Mouse (Mus musculus) heart, postnatal 4 days (tissue): ENCODE data around the gene Tssk4. TPM values are rescaled to one million over a fixed set of nuclear protein-coding genes. Genes with fewer than 3 reads are reported as not detected.

ENCODE experiments used
- DNase-seq: peaks from one replicate; pipeline ENCODE4 v3.0.0; 2021
- total RNA-seq, 2 experiments: library from RNA; stranded (reverse); gene quantifications; 2 replicates each; pipeline ENCODE4 v1.2.3; 2021

Tssk4 gene
- total RNA-seq, result 1 to 10 TPM; 1.1 to 1.2 TPM

DNA sequence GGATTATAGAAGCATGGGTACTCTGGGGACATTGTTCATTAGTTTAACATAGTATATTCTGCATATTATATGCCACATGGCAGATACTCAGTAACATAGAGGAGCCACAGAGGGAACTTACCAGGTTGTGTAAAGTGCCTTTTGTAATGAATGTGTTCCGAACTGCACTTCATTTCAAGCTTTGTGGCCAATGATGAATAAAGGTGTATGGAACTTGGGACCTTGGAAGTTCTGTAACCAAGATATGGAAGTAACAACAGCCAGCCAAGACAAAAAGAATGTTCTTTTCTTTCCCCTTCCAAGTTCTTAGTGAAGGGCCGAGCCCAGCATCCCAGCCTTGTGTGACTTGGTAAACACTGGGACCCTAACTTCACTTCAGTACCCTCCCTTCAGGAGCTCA is at the start of gene Tssk4:
TSS of gene Tssk4 (plus strand) at position 301 of the 400 bp plus-strand sequence.
- no peak for DNase-seq

DNA sequence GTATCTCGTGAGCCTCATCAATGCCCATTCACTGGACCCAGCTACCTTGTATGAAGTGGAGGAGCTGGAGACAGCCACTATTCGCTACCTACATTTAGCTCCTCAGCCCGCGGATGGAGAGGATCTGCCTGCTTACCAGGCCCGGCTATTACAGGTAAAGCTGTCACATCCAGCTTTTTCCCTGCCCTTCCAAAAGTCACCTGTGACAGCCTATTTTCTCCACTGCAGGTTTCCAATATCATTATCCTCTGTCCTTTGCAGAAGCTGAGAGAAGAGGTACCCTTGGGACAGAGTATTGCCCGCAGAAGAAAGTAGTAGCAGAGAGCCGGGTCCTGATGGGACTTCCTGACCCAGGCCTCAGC is 46.7 kb upstream of the Tssk4 start, which contains the start of gene Irf9:
TSS of gene Irf9 (plus strand) at position 301 of the 362 bp plus-strand sequence.
- no peak for DNase-seq

DNA sequence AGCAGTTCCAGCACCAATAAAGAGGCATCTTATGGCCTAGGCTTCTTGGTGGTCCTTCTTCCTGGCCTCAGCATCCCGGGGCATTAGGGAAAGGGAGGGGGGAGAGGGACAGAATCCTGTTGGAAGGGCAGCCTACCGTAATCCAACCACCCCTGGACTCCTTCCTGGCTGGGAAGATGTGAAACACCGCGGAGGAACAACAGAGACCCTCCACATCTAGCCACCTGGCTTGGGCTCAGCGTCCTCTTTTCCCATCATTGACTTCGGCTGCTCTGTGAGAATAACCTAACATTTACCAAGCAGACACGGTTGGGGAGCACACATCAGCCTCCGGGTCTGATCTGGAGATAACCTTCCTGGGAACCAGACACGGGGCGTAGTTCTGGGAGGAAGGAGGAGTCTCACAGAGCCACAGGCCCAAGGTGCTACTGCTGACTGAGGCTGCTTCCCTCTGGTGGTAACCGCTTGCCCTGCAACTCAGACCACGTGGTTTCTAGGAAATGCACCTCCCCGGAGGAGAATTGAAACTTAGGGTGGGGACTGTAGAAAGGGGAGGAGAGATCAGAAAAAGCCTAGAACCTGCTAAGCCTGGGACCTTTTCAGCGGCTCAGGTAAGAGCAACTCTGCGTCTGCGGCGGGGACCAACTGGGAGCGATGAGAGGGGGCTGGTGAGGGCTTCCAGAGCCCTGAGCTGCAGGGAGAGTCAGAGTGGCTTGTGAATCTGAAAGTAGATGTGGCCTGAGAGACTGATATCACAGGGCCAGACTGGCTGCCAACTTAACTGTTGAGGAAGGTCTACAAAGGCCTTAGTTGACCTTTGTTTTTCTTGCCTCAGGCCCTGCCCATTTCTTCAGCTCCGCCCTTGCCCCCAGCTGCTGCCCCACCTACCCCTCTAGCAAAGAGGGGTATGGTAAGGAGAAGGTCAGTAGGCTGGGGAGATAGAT is 46.1 kb upstream of the Tssk4 start:
- DNase-seq, result peak; percentile 93

DNA sequence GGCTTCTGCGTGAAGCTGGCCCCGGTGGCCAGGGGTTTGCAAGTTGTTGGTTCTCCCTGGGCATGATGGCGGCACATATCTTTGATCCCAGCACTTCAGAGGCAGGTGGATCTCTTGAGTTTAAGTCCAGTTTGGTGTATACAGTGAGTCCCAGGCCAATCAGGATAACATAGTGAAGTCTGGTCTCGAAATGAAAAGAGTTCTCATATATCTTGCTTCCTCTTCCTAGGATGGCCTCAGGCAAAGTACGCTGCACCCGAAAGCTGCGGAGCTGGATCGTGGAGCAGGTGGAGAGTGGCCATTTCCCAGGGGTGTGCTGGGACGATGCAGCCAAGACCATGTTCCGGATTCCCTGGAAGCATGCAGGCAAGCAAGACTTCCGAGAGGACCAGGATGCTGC is 45.2 kb upstream of the Tssk4 start:
- DNase-seq, result no peak

DNA sequence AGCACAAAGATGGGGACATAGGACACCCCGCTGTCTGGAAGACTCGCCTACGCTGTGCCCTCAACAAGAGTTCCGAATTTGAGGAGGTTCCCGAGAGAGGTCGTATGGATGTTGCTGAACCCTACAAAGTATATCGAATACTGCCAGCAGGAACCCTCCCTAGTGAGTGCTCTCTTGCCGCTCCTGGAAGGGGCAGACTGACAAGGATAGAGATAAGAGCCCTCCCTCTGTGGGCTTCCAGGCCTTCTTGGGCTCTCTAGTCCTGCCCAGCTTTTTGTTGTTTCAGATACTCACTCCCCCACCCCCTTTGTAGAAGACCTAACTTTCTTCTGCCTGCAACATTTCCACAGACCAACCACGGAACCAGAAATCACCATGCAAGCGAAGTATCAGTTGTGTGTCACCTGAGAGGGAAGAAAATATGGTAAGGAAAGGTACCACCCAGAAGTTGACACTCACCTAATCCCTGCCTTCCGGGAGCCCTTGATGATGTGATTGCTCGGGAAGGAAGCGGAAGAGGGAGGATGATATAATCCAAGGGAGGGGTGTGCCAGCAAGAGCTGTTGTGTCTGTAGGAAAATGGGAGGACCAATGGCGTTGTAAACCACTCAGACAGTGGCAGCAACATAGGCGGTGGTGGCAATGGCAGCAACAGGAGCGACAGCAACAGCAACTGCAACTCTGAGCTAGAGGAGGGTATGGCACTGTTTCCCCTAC is 44.1 kb upstream of the Tssk4 start:
- DNase-seq, result no peak

DNA sequence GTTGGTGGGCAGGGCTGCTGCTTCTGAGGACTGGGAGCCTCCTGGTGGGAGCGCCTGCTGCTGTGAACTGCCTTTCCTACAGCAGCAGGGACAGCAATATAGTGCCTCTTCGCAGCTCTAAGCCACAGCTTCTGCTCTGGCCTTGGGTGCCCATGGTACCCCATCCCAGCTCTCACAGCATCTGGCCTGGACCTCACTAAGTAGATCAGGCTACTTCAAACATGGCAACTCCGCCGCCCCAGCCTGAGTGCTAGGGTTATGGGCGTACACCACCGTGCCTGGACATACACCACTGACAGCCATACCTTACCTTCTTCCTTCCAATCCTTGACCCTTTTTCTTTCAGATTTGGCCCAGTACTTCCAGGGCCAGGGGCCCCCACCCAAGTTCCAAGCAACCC is 41.6 kb upstream of the Tssk4 start:
- DNase-seq, result no peak

DNA sequence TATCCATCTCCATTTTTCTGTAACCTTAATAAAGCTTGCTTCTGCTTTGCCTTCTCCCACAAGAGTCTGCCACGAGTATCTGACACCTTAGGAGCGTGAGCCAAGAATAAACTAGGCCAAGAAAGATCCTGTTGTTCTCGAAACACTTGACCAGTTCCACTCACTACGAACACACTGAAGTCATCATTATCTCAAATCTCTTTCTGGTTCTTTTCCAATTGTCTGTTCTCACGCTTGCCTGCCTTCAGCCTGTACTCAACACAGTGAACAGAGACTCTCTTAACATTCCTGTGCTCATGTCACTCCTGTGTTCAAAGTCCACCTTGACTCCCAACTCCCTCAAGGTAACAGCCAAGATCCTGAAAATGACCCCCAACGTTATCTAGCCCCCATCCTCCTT is 36.6 kb upstream of the Tssk4 start:
- no peak for DNase-seq

DNA sequence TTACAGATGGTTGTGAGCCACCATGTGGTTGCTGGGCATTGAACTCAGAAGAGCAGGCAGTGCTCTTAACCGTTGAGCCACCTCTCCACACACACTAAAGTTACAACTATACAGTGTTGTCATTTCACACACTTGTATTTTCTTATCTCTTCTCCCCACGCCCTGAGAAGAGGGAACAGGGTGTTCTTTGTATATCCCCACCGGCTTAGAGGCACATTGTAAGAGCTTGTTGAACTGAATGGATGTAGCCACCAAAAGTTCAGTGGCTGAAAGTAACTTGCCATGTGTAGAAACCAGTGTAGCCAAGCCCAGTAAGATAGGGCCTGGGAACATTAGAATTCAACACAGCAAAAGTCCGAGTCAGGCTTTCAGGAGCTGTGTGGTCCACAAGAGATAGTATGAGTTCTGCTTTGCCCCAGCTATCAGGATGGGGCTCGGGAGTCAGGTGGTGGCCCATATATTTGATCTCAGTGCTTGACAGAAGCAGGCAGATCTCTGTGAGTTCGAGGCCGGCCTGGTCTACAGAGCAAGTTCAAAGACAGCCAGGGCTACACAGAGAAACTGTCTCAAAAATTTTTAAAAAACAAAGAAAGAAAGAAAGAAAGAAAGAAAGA is 35.3 kb upstream of the Tssk4 start:
- no peak for DNase-seq

DNA sequence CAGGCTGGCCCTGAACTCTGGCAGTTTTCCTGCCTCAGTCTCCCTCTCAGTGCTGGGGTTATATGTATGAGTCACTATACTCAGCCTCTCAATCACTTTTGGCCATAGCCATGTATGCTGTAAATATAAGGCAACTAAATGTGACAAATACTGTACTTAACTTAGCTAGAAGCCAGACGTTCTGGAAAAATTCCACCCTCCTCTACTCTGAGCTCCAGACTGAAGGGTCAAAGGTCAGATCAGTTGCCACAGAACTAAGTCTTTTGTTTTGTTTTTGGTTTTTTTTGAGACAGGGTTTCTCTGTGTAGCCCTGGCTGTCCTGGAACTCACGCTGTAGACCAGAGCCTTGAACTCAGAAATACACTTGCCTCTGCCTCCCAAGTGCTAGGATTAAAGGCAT is 34.1 kb upstream of the Tssk4 start:
- no peak for DNase-seq

DNA sequence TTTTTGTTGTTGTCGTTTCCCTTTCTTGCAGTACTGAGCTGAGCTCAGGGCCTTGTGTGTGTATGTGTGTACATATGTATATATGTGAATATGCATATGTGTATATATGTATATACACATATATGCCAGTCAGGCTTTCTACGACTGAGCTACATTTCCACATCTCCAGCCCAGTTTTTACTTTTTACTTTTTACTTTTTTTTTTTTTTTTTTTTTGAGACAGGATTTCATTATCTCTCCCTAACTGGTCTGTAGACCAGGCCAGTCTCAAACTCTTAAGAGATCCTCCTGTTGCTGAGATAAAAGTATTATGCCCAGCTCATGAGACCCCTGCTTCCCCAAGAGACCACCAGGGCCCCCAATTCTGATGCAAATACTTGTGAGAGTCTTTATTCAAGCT is 33.1 kb upstream of the Tssk4 start:
- no peak for DNase-seq

DNA sequence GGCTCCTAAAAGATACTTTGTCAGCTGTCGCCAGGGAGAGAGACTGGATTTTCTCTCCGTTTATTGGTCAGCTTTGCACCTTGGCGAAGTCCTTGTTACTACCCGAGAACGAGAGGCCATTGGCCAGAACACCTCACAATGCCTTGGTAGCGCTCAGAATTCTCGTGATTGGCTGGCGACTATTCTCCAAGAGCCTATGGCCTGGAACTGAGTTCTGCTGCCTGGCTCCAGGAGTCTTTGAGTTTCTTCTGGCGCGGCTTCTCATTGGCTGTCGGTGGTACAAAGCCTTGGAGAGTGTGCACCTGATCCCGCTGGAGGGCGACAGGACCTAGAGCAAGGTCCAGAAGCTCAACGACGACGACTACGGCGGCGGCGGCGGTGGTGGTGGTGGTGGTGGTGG is 32.2 kb upstream of the Tssk4 start, which contains the start of gene Rec8:
TSS of gene Rec8 (plus strand) at position 216 of the 400 bp plus-strand sequence.
- peak; percentile 43 for DNase-seq

DNA sequence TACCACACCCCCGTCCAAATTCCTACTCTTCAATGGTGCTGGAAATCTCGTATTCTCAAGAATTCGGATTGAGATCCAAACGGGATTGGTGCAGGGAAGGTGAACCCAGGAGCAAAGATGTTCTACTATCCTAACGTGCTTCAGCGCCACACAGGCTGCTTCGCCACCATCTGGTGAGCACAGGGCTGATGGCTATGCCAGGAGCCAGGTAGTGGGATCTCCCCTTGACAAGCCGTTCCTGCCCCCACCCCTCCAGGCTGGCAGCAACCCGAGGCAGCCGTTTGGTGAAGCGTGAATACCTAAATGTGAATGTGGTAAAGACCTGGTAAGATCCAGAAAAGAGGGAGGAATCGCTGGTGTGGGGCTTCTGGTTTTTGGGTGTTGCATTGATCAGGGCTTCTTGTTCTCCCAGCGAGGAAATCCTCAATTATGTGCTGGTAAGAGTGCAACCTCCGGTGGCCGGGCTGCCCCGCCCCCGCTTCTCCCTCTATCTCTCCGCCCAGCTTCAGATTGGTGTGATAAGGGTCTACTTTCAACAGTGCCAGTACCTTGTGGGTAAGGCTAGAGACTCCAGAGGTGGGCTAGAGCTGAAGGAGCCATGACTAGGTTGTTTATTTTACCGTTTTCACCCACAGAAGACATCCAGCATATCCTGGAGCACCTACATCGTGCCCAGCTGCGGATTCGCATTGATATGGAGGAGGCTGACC is 31.3 kb upstream of the Tssk4 start:
- DNase-seq, result no peak

DNA sequence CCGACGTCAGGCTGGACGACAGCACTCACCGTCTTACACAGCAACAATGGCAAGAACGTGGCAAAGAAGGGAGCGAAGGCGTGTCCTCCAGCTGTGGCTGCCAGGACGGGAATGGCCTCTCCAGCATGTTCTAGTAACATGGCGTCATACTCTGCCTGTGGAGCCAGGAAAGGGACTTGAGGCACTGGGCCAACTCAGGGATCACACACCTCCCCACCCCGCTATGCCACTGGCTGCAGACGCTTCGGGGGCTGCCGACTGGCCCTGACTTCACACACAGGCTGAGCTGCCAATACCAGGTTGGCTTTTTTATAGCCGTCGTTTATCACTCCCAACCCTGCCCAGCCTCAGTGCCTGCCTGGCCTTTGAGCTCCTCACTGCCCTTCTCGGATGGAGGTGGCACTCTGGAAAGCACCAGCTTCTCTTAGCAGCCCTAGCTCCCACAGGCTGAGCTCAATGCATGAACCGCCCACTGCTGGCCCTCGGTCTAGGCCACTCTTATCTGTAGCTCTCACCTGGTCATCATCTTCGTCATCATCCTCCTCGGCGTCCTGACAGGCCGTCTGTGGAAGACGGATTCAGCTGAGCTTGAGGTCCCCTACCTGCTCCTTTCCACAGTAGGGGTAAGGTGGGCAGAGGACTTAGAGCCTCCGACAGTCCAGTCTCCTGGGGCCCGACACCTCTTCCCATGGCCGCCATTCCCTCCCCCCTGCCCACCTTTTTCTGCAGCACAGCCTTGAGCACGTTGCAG is 21.7 kb upstream of the Tssk4 start:
- DNase-seq, result peak; percentile 20

DNA sequence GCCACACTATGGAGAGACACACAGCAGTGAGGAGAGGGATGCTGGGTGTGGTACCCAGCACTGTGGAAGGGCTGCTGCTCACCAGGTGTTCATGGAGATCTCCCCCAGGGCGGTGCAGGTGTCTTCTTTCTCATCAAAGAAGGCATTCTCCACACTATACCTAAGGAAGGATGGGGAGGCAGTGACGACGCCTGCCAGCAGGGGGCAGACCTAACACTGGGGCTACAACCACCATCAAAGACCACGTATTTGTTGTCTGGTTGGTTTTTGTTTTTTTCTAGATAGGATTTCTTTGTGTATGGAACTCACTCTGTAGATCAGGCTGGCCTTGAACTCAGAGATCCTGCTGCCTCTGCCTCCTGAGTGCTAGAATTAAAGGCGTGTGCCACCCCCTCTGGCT is 20.7 kb upstream of the Tssk4 start:
- peak; percentile 68 for DNase-seq

DNA sequence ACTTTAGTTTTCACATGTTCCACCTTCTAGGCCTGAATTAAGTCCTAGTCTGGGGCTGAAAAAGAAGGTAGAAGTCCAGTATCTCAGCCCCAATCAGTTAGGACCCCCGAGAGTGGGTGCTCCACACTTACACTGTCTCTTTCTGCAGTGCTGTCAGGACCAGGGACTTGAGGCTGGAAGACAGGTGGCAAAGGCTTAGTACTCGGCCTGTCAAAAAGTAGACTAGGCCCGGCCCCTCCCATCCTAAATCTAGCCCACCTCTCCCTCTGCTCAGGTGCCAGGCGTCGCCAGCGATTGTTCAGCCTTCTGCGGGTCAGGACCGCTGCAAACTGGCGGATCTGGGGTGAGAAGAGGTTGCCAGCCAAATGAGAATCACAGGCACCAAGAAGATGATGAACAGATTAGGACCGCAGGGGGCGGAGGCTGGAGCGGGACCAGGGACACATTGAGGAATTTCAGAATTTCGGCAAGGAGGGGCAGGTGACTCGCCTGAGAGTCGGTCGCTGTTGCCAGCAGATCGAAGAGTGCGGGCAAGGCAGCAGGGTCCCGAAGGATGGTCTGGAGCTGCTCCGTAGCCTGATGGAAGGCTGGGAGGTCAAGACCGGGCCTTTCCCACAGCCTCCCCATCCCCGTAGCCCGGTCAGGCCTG is 15.0 kb upstream of the Tssk4 start:
- no peak for DNase-seq

DNA sequence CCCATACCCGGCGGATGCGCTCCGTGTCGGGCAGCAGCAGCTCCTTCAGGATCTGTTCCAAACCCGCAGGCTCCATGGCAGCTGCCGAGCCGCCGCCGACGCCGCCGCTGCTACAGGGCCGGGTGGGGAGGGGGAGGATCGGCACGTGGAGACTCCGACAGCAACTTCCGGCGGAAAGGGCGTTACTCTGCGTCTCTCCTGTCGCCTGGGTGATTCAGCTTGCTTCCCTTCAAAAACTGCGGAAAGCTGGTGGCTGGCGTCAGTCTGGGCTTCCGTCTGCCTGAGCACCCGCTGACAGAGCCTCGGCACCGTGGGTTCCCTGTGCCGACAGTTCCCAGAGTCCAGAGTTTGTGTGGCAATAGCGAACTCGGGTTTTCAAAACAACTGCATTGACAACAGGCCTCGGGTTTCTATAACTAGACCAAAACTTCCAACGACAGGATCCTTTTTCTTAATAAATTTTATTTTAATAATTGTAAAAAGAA is 14.4 kb upstream of the Tssk4 start, which contains the start of gene Ipo4:
TSS of gene Ipo4 (minus strand) at position 435 of the 485 bp plus-strand sequence.
- DNase-seq, result peak; percentile 90

DNA sequence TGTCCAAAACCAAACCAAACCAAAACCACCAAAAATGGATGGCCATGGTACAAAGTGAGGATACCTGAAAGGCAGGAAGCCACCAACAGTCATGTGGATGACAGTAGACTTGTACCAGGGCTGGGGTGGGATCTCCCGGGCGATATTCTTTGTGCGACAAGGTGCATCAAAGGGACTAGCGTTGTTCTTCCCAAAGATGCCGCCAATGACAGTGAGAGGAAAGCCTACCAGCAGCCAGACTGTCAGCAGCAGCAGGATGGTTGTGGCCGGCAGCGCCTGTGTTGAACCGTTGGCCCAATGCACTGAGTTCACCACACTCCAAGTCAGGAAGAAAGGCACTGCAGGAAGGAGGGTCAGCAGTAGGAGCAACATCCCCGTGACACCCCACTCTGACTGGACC is 12.2 kb upstream of the Tssk4 start, which contains the start of gene Gm49378:
TSS of gene Gm49378 (minus strand) at position 101 of the 400 bp plus-strand sequence.
- DNase-seq, result no peak

DNA sequence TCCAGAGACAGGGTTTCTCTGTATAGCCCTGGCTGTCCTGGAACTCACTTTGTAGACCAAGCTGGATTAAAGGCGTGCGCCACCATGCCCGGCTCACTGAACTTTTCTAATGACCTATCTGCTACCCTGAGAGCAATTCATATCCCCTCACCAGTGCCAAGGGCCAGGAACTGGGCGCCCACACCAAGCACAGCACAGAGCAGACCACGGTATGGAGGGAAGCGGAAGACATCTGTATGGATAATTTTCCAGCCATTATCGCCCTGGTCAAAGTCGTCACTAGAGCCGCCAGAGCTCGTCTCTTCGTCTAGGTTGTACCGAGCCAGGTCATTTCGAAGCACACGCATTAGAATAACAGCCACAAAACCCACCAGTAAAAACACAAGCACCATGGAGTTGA is 9.2 kb upstream of the Tssk4 start:
- DNase-seq, result no peak

DNA sequence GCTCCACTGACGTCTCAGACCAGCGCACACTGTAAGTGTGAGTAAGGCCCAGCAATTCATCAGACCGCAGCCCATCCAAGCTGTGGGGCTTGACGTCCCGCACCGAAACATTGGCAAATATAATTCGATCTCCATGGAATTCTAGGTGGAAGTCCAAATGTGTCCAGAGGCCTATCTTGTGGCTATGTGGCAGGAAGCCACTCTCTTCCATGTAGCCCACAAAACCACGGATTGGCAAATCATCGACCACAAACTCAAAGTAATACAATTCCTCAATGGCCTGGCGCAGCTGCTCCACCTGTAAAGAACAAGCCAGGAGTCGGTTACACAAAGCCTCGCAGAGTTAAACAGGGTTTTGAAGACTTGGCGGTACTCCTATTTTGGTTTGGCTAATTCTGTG is 8.7 kb upstream of the Tssk4 start:
- no peak for DNase-seq

DNA sequence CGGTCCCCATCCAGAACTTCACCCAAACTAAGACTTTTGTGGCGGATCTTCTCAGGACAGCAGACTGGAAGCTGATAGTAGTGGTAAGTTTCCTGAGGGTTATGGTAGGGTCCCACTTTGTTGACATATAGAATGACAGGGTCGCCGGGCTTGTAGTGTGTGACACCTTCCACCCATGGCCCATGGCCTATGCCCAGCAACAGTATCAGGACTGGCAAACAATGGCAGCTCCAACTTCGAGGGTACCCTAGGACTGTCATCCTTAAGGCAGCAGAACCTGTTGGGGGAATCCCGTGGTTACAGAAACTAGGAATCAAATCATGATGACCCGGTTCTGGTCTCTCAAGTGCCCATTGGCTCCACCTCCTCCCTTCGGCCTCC is 7.3 kb upstream of the Tssk4 start:
- DNase-seq, result no peak
